ENCODE assay signal across 20 mouse cellular contexts in genomic region chr1:184127321-184127720, GRCm38 (mm10).
DNase-seq lines count a peak whose midpoint lies in the region.
"Had no signal": no experiment of that assay in that cellular context is flagged by ENCODE, and none has a peak within 500 bp of the region (broad histone marks: within the 10 kb centered on the region; RNA-seq: fewer than 3 reads in every experiment).

No protein-coding gene starts in this region.

- intact Hi-C loops in heart, postnatal 36 days (cut with DNase I), result no loop called here

- no peaks in the 10 kb centered on the region for H3K4me1 ChIP-seq in midbrain, embryonic 10.5 days
- H3K4me1 ChIP-seq: embryonic facial prominence, embryonic 15.5 days; hindbrain, embryonic 12.5 days; limb, embryonic 15.5 days; neural tube, embryonic 15.5 days had no signal

- H3K9me3 ChIP-seq in midbrain, embryonic 10.5 days (replicated peaks), result no peaks in the 10 kb centered on the region
- H3K9me3 ChIP-seq: hindbrain, embryonic 12.5 days; limb, embryonic 15.5 days; neural tube, embryonic 15.5 days had no signal

- 87% methylated on average over 4 of the region's 4 CpGs for WGBS in midbrain, embryonic 10.5 days

- H3K27me3 ChIP-seq in midbrain, embryonic 10.5 days (ENCODE audit: low read depth, poor library complexity, severe bottlenecking), result no peaks in the 10 kb centered on the region
- H3K27me3 ChIP-seq: embryonic facial prominence, embryonic 15.5 days; hindbrain, embryonic 12.5 days; limb, embryonic 15.5 days; neural tube, embryonic 15.5 days had no signal

- no peaks in the 10 kb centered on the region for H3K36me3 ChIP-seq in midbrain, embryonic 10.5 days
- H3K36me3 ChIP-seq: embryonic facial prominence, embryonic 15.5 days; hindbrain, embryonic 12.5 days; limb, embryonic 15.5 days; neural tube, embryonic 15.5 days had no signal

- no peak overlapping the region for H3K4me3 ChIP-seq in midbrain, embryonic 10.5 days
- H3K4me3 ChIP-seq: embryonic facial prominence, embryonic 15.5 days; heart, adult 2 months; hindbrain, embryonic 12.5 days; limb, embryonic 15.5 days; neural tube, embryonic 15.5 days had no signal

- H3K27ac ChIP-seq in midbrain, embryonic 10.5 days (replicated peaks), result no peak overlapping the region
- H3K27ac ChIP-seq: embryonic facial prominence, embryonic 15.5 days; heart, adult 2 months; hindbrain, embryonic 12.5 days; limb, embryonic 15.5 days; neural tube, embryonic 15.5 days had no signal

- DNase-seq in adrenal gland, adult (ENCODE audit: inconsistent age in 2 of 2, low spot score in 1 of 2), result peak; percentile 9 to 55
- DNase-seq in adrenal gland, adult 18-20 months (ENCODE audit: low spot score in 2 of 2), result no peak
- peak; percentile 15 for DNase-seq in heart, postnatal 4 days
- DNase-seq in heart, postnatal 36 days, result no peak
- DNase-seq in adipocyte (ENCODE audit: low spot score), result peak; percentile 19
- peak; percentile 12 for DNase-seq in lung, postnatal 25 days (ENCODE audit: low spot score)
- DNase-seq in midbrain, embryonic 10.5 days (ENCODE audit: low spot score), result no peak
- DNase-seq in frontal cortex, postnatal 25 days (ENCODE audit: low spot score in 2 of 2), result no peak
- DNase-seq: cerebellum, adult 18-20 months; cerebellum, postnatal 36 days; heart, adult 2 months; kidney, adult 9 months; kidney, postnatal 4 days; layer of hippocampus, postnatal 36 days; spleen, adult 18-20 months; thymus, adult 2 months had no signal

Comparison
In these comparisons a context has a peak if more than half of its experiments do, and no peak if none do; other contexts are left out.
1. DNase-seq: peak in adrenal gland, adult (2 of 2), heart, postnatal 4 days (single experiment), adipocyte (single experiment) and lung, postnatal 25 days (single experiment); none in adrenal gland, adult 18-20 months (0 of 2), heart, postnatal 36 days (0 of 2), midbrain, embryonic 10.5 days (single experiment) and frontal cortex, postnatal 25 days (0 of 2).